Mouse (Mus musculus) MEL (cell line): Measurements from ENCODE around the gene Cd207. TPM values are rescaled to one million over a fixed set of nuclear protein-coding genes. Genes with fewer than 3 reads are reported as not detected.

Experiments
- DNase-seq: peaks from one replicate; pipeline ENCODE4 v3.0.0; 2011; ENCODE audit warnings: low read depth, low spot score
- H3K27ac ChIP-seq: 2 replicates; pipeline ENCODE4 v1.5.1; 2012; ENCODE audit warnings: low read depth, mild to moderate bottlenecking, control low read depth, low read length, moderate library complexity; ENCODE audit not compliant: control insufficient read depth
- H3K27me3 ChIP-seq, 2 experiments: fragments of 150-350 bp in 1 of 2; sonication (generic) in 1 of 2; 2 replicates each; pipeline ENCODE4 v1.6.1; 2012; ENCODE audit warnings: low read length in 2 of 2, mild to moderate bottlenecking in 2 of 2, improper control_type of control experiment in 1 of 2, moderate library complexity in 1 of 2; ENCODE audit not compliant: insufficient read depth in 2 of 2, control insufficient read depth in 1 of 2
- H3K36me3 ChIP-seq, 2 experiments: 2 replicates each; pipeline ENCODE4 v1.6.1; 2012 to 2014; ENCODE audit warnings: low read length in 2 of 2, improper control_type of control experiment in 1 of 2, inconsistent platforms in 1 of 2, mild to moderate bottlenecking in 1 of 2; ENCODE audit not compliant: insufficient read depth in 2 of 2, control insufficient read depth in 1 of 2
- H3K4me1 ChIP-seq, 2 experiments: fragments of 150-350 bp in 1 of 2; sonication (generic) in 1 of 2; 2 replicates each; pipeline ENCODE4 v1.6.1; 2012; ENCODE audit warnings: low read length in 2 of 2, improper control_type of control experiment in 1 of 2, mild to moderate bottlenecking in 1 of 2; ENCODE audit not compliant: insufficient read depth in 2 of 2, control insufficient read depth in 1 of 2
- H3K4me3 ChIP-seq, 2 experiments: fragments of 150-350 bp in 1 of 2; sonication (generic) in 1 of 2; 2 replicates each; pipeline ENCODE4 v1.5.1; 2012; ENCODE audit warnings: low read depth in 2 of 2, low read length in 2 of 2, mild to moderate bottlenecking in 2 of 2, moderate library complexity in 2 of 2, control low read depth in 1 of 2, improper control_type of control experiment in 1 of 2; ENCODE audit not compliant: control insufficient read depth in 1 of 2, insufficient read depth in 1 of 2
- H3K79me2 ChIP-seq: 2 replicates; pipeline ENCODE4 v1.6.1; 2012; ENCODE audit warnings: mild to moderate bottlenecking, low read length, moderate library complexity; ENCODE audit not compliant: control insufficient read depth, poor library complexity, insufficient read depth
- H3K9ac ChIP-seq: 2 replicates; pipeline ENCODE4 v1.6.1; 2012; ENCODE audit warnings: low read depth, mild to moderate bottlenecking, control low read depth, low read length, moderate library complexity; ENCODE audit not compliant: control insufficient read depth, poor library complexity, severe bottlenecking
- H3K9me3 ChIP-seq: fragments of 150-350 bp; sonication (generic); replicated peaks from 2 replicates; pipeline ENCODE4 v1.6.1; 2012; ENCODE audit warnings: mild to moderate bottlenecking, low read length, improper control_type of control experiment, moderate library complexity; ENCODE audit not compliant: insufficient read depth
- BHLHE40 ChIP-seq: IDR thresholded peaks from 2 replicates; pipeline ENCODE4 v1.6.1; 2012; ENCODE audit warnings: low read depth, mild to moderate bottlenecking, inconsistent platforms, low read length, improper control_type of control experiment, borderline replicate concordance
- CHD2 ChIP-seq: IDR thresholded peaks from 2 replicates; pipeline ENCODE4 v1.6.1; 2011; ENCODE audit warnings: low read length, improper control_type of control experiment
- CTCF ChIP-seq, 3 experiments: IDR thresholded peaks in 2 of 3; conservative IDR thresholded peaks in 1 of 3; 2 replicates each; pipeline ENCODE4 v1.5.1; 2011 to 2012; ENCODE audit warnings: low read length in 3 of 3, low read depth in 2 of 3, mild to moderate bottlenecking in 2 of 3, improper control_type of control experiment in 1 of 3, inconsistent platforms in 1 of 3, mixed read lengths in 1 of 3, moderate library complexity in 1 of 3; ENCODE audit not compliant: control insufficient read depth in 1 of 3, insufficient read depth in 1 of 3, poor library complexity in 1 of 3, severe bottlenecking in 1 of 3
- E2F4 ChIP-seq: IDR thresholded peaks from 2 replicates; pipeline ENCODE4 v1.6.1; 2011; ENCODE audit warnings: low read depth, low read length, improper control_type of control experiment, borderline replicate concordance
- GATA1 ChIP-seq: IDR thresholded peaks from 2 replicates; pipeline ENCODE4 v1.6.1; 2011; ENCODE audit warnings: low read depth, low read length, improper control_type of control experiment
- JUND ChIP-seq: IDR thresholded peaks from 2 replicates; pipeline ENCODE4 v1.6.1; 2011; ENCODE audit warnings: low read depth, mild to moderate bottlenecking, improper control_type of control experiment, low read length
- MAFK ChIP-seq: IDR thresholded peaks from 2 replicates; pipeline ENCODE4 v1.6.1; 2011; ENCODE audit warnings: low read depth, mild to moderate bottlenecking, low read length, improper control_type of control experiment, borderline replicate concordance
- MAX ChIP-seq: IDR thresholded peaks from 2 replicates; pipeline ENCODE4 v1.6.1; 2011; ENCODE audit warnings: low read length, improper control_type of control experiment
- MEF2A ChIP-seq: IDR thresholded peaks from 2 replicates; pipeline ENCODE4 v1.6.1; 2014; ENCODE audit warnings: low read depth, mild to moderate bottlenecking, inconsistent platforms, low read length, improper control_type of control experiment; ENCODE audit not compliant: poor library complexity, insufficient replicate concordance, severe bottlenecking; ENCODE audit errors: extremely low read depth
- MYC ChIP-seq: IDR thresholded peaks from 2 replicates; pipeline ENCODE4 v1.6.1; 2011; ENCODE audit warnings: low read depth, mild to moderate bottlenecking, low read length, improper control_type of control experiment, moderate library complexity
- POLR2AphosphoS2 ChIP-seq: IDR thresholded peaks from 2 replicates; pipeline ENCODE4 v1.6.1; 2011; ENCODE audit warnings: low read length, improper control_type of control experiment
- SMC3 ChIP-seq: IDR thresholded peaks from 2 replicates; pipeline ENCODE4 v1.6.1; 2011; ENCODE audit warnings: low read depth, low read length, improper control_type of control experiment
- TCF12 ChIP-seq: IDR thresholded peaks from 2 replicates; pipeline ENCODE4 v1.6.1; 2014; ENCODE audit warnings: low read depth, mild to moderate bottlenecking, inconsistent platforms, low read length, improper control_type of control experiment, moderate library complexity
- UBTF ChIP-seq: IDR thresholded peaks from 2 replicates; pipeline ENCODE4 v1.6.1; 2012; ENCODE audit warnings: low read depth, mild to moderate bottlenecking, inconsistent platforms, low read length, improper control_type of control experiment, moderate library complexity, borderline replicate concordance; ENCODE audit not compliant: insufficient read depth
- USF1 ChIP-seq: IDR thresholded peaks from 2 replicates; pipeline ENCODE4 v1.6.1; 2014; ENCODE audit warnings: low read depth, mild to moderate bottlenecking, inconsistent platforms, low read length, improper control_type of control experiment, moderate library complexity
- ZC3H11A ChIP-seq: IDR thresholded peaks from 2 replicates; pipeline ENCODE4 v1.6.1; 2012; ENCODE audit warnings: low read depth, mild to moderate bottlenecking, inconsistent platforms, low read length, improper control_type of control experiment
- polyA plus RNA-seq, 2 experiments: library from polyadenylated mRNA; stranded (reverse) in 1 of 2; unstranded in 1 of 2; fragments of >175 nt in 1 of 2; fragments of >200 nt in 1 of 2; gene quantifications; 2 replicates each; pipeline versions ENCODE4 v1.2.1 to v1.2.4; 2012; ENCODE audit warnings: low replicate concordance in 2 of 2, low read depth in 1 of 2; ENCODE audit not compliant: insufficient read length in 2 of 2, insufficient read depth in 1 of 2, missing spikeins in 1 of 2
- total RNA-seq: library from RNA; depleted of rRNA; stranded (reverse); fragments of 300-350 nt; gene quantifications from 2 replicates; pipeline ENCODE4 v1.2.3, GENCODE M21; 2012

Gene Cd207
- total and polyA plus RNA-seq, 3 experiments: not detected

DNA sequence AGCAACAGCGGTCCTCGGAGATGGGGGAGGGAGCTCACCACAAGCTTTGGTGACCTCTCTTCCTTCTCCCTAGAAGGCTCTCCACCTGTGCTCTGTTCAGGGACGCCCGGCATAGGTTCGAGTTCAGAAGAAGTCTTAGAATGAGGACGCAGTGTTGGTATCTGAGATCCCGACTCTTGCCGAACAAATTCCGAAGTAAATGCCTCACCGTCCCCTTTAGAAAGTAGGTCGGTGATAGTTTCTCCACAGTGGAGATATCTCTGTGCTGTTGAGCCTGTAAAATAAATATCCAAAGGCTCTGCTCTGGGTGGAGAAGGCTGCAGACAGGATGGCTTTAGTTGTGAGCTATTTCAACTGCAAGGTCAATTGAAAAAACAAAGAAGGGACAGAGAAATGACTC, 23.3 kb upstream of the Cd207 start:
- no peak overlapping the region for H3K9ac ChIP-seq
- H3K9me3 ChIP-seq: no peaks in the 10 kb centered on the region
- no peak for DNase-seq
- TF ChIP-seq TCF12 (no peak), MAX (no peak), JUND (no peak), MEF2A (no peak), CHD2 (no peak), E2F4 (no peak), GATA1 (no peak), POLR2AphosphoS2 (no peak), USF1 (no peak), MAFK (no peak), SMC3 (no peak), MYC (no peak), BHLHE40 (no peak), UBTF (no peak), ZC3H11A (no peak)
- H3K27me3 ChIP-seq: peaks cover 0 to 3% of the 10 kb centered on the region in 2 experiments; a peak in 2 of 4 replicates
- H3K4me3 ChIP-seq: no peak overlapping the region
- no peak overlapping the region for H3K27ac ChIP-seq
- peaks cover 2 to 7% of the 10 kb centered on the region in 2 experiments; a peak in 3 of 4 replicates for H3K4me1 ChIP-seq
- peaks cover 0 to 3% of the 10 kb centered on the region in 2 experiments; a peak in 2 of 4 replicates for H3K36me3 ChIP-seq
- no peaks in the 10 kb centered on the region for H3K79me2 ChIP-seq

- Histone ChIP-seq H3K27ac (no peak overlapping the region), H3K27me3 (peaks cover 0 to 3% of the 10 kb centered on the region in 2 experiments; a peak in 2 of 4 replicates), H3K79me2 (no peaks in the 10 kb centered on the region), H3K4me3 (no peak overlapping the region), H3K36me3 (peaks cover 0 to 3% of the 10 kb centered on the region in 2 experiments; a peak in 2 of 4 replicates), H3K9me3 (no peaks in the 10 kb centered on the region), H3K9ac (no peak overlapping the region), H3K4me1 (peaks cover 2 to 10% of the 10 kb centered on the region in 2 experiments; a peak in 3 of 4 replicates)
- no peak for TF ChIP-seq MEF2A
- no peak for TF ChIP-seq CTCF (IDR thresholded peaks at IDR 0.05 in 2 of 3, conservative IDR thresholded peaks at IDR 0.05 in 1 of 3; ENCODE audit: control insufficient read depth in 1 of 3, insufficient read depth in 1 of 3, low read depth in 2 of 3, low read length in 3 of 3, poor library complexity in 1 of 3, severe bottlenecking in 1 of 3)
- no peak for DNase-seq
These were observed 22.3 kb upstream of the Cd207 start for GRCm38 (mm10) chr6:83699971-83700370.
